Mouse (Mus musculus) stomach, postnatal 0 days (tissue): Measurements from ENCODE around the gene BC030867. TPM values are rescaled to one million over a fixed set of nuclear protein-coding genes. Genes with fewer than 3 reads are reported as not detected.

Source experiments
- ATAC-seq: fragments of 200-750 bp; cut with Nextera tagmentation; 2 replicates; pipeline ENCODE4 v1.8.0; 2017; ENCODE audit not compliant: low FRiP score, low TSS enrichment
- DNase-seq: peaks from one replicate; pipeline ENCODE4 v3.0.0-alpha.2; 2016; ENCODE audit warnings: low spot score
- H3K27ac ChIP-seq: fragments of 300-500 bp; sonication (generic); replicated peaks from 2 replicates; pipeline ENCODE4 v1.5.1; 2014; ENCODE audit warnings: mild to moderate bottlenecking, control low read depth
- H3K27me3 ChIP-seq: fragments of 300-500 bp; sonication (generic); 2 replicates; pipeline ENCODE4 v1.6.1; 2014; ENCODE audit warnings: low read length; ENCODE audit not compliant: control insufficient read depth, insufficient read depth
- H3K36me3 ChIP-seq: fragments of 300-500 bp; sonication (generic); 2 replicates; pipeline ENCODE4 v1.6.1; 2014; ENCODE audit warnings: low read length, mixed read lengths; ENCODE audit not compliant: control insufficient read depth, insufficient read depth
- H3K4me1 ChIP-seq: fragments of 300-500 bp; sonication (generic); replicated peaks from 2 replicates; pipeline ENCODE4 v1.6.1; 2014; ENCODE audit warnings: antibody characterized with exemption; ENCODE audit not compliant: control insufficient read depth, insufficient read depth
- H3K4me2 ChIP-seq: fragments of 300-500 bp; sonication (generic); replicated peaks from 2 replicates; pipeline ENCODE4 v1.6.1; 2014; ENCODE audit warnings: low read depth, mild to moderate bottlenecking, control low read depth, moderate library complexity
- H3K4me3 ChIP-seq: fragments of 300-500 bp; sonication (generic); 2 replicates; pipeline ENCODE4 v1.5.1; 2014; ENCODE audit warnings: low read depth, low read length, control low read depth
- H3K9ac ChIP-seq: fragments of 300-500 bp; sonication (generic); 2 replicates; pipeline ENCODE4 v1.6.1; 2014; ENCODE audit warnings: mild to moderate bottlenecking, low read length, control low read depth, mixed read lengths
- H3K9me3 ChIP-seq: fragments of 300-500 bp; sonication (generic); 2 replicates; pipeline ENCODE4 v1.6.1; 2016; ENCODE audit warnings: low read length; ENCODE audit not compliant: control insufficient read depth
- CTCF ChIP-seq: IDR thresholded peaks from 2 replicates; pipeline ENCODE4 v1.5.1; 2016; ENCODE audit warnings: antibody characterized with exemption, low read depth, mild to moderate bottlenecking, moderate library complexity
- EP300 ChIP-seq: optimal IDR thresholded peaks from 2 replicates; pipeline ENCODE3; 2016; ENCODE audit warnings: antibody characterized with exemption
- WGBS: fragments of 180-500 bp; shearing (Covaris S2); extraction: QIAGEN DNeasy Blood & Tissue Kit; methylation state at CpG from one replicate; pipeline ENCODE4 v1.1.7; 2014; 5-methylcytosine and 5-hydroxymethylcytosine counted together
- polyA plus RNA-seq: library from polyadenylated mRNA; unstranded; fragments of >200 nt; fragmentation: Nextera tagmentation; extraction: Ambion mirVana; gene quantifications from 2 replicates; pipeline ENCODE4 v1.2.1, GENCODE M21; 2015

BC030867 gene
- polyA plus RNA-seq, 1 experiment from 2014 or later = 2.7 TPM

DNA sequence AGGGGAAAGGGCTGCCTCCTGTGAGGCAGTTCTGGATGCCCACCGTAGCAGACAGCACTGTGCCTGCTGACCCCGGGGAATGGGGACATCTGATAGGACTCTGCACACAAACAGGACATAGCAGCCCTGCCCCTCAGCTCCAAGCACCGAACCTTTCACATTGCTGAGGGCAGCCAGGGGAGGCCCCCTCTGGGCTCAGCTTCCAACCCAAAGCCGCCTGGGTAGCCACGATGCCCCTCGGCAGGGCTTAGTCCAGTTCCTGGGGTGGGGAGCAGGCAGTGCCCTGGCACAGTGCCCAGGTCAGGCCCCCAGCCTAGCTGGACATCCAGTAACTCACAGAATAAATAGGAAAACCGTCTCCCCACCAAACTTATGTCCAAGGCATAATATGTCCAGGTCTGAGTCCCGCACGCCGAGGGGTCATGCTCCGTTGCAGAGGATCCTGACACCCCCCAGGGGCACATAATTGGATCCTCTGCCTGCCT is 42.4 kb downstream of the BC030867 start:
- Histone ChIP-seq H3K9me3 (no peaks in the 10 kb centered on the region), H3K9ac (no peak overlapping the region), H3K27ac (no peak overlapping the region), H3K4me1 (peaks cover 6% of the 10 kb centered on the region; the same call in 1 of the 2 replicates), H3K4me2 (no peak overlapping the region), H3K36me3 (peaks cover 28% of the 10 kb centered on the region), H3K27me3 (no peaks in the 10 kb centered on the region), H3K4me3 (no peak overlapping the region)
- ATAC-seq (no peak), DNase-seq (no peak)
- 79% methylated on average over 11 of the region's 11 CpGs for WGBS
- no peak for TF ChIP-seq CTCF
- no peak for TF ChIP-seq EP300

DNA sequence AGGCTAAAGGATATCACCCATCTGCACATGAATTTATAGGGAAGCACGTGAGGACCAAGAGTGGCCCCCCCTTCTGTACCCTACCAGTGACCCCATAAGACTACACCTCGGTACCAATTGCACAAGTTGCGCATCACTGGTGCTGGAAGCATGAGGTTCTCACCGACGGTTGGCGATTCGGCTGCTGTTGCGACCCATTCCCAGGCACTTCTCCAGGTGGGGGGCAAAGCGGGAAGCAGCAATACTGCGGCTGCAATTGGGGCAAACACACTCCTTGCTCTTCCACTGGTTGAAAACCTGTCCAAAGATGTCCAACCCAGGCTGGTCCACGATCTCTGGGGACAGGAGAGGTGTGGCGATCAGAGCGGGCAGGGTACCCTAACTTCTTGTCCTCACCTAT is 45.3 kb downstream of the BC030867 start:
- Histone ChIP-seq H3K9me3 (no peaks in the 10 kb centered on the region), H3K27me3 (no peaks in the 10 kb centered on the region), H3K36me3 (peaks cover 20% of the 10 kb centered on the region), H3K4me2 (no peak overlapping the region), H3K9ac (no peak overlapping the region), H3K4me1 (peaks cover 6% of the 10 kb centered on the region; the same call in 1 of the 2 replicates), H3K27ac (no peak overlapping the region), H3K4me3 (no peak overlapping the region)
- ATAC-seq (no peak), DNase-seq (no peak)
- TF ChIP-seq EP300 (no peak), CTCF (no peak)
- 93% methylated on average over 13 of the region's 13 CpGs for WGBS

DNA sequence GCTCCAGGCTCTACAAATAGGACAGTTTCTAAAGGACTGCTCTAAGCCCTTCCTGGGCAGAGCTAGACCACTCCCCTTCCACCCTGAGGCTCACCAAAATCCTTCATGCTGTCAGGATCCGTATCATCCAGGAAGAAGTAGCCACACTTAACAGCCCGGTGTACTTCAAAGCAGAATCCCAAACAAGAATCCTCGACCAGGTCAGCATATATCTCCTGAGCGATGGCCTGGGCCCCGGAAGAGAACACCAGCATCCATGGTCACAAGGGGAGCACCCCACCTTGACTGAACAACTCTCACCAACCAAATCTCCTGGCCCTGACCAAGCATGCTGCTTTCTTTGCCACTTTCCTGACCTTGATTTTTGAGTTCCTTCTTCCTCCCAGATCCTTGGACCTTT is 45.7 kb downstream of the BC030867 start:
- ATAC-seq = no peak
- H3K9ac ChIP-seq = peak overlapping the region; percentile 94
- peaks cover 6% of the 10 kb centered on the region; the same call in 1 of the 2 replicates for H3K4me1 ChIP-seq
- H3K9me3 ChIP-seq = no peaks in the 10 kb centered on the region
- H3K4me2 ChIP-seq = no peak overlapping the region
- no peak overlapping the region for H3K4me3 ChIP-seq
- no peaks in the 10 kb centered on the region for H3K27me3 ChIP-seq
- DNase-seq = no peak
- no peak for TF ChIP-seq CTCF
- peaks cover 20% of the 10 kb centered on the region for H3K36me3 ChIP-seq
- 54% methylated on average over 5 of the region's 5 CpGs for WGBS
- H3K27ac ChIP-seq = peak overlapping the region; percentile 99

DNA sequence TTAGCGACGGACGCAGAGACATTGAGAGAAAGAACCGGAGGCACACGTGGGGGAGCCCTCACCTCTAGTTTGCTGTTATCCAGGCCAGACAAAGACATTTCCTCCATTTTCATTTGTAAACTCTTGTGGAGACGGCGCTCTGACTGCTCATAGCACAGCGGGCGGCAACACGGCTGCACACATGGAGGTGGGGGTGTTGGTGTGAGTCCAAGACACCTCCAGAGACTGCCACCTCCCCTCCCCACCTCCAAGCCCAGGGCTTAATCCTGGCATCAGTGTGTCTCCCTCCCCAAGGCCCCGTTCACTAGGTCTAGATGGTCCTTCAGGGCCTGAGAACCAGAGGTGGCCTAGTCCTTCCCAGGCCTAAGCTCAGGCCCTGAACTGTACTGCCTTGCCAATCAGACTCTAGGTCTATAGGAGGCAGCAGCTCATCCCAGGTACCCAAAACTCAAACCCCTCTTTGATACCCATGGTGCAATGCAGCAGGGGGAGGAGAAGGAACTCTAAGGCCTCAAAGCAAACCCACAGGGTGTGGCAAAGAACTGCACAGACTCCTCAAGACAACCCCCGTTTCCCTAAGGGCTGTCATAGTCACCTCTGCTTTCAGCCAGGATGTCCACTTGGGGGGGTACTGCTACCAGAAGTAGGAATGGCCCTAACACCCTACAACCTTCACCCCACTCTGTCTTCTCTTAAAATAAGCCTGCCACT is 46.4 kb downstream of the BC030867 start:
- Histone ChIP-seq H3K27ac (peak overlapping the region; percentile 99), H3K27me3 (no peaks in the 10 kb centered on the region), H3K4me3 (peak overlapping the region; percentile 84), H3K9ac (peak overlapping the region; percentile 94), H3K4me1 (peaks cover 6% of the 10 kb centered on the region; the same call in 1 of the 2 replicates), H3K9me3 (no peaks in the 10 kb centered on the region), H3K36me3 (peaks cover 20% of the 10 kb centered on the region), H3K4me2 (peak overlapping the region; percentile 79)
- peak; percentile 47 for TF ChIP-seq CTCF
- TF ChIP-seq EP300 = no peak
- ATAC-seq (no peak; the same call in 1 of the 2 replicates), DNase-seq (no peak)
- WGBS = 44% methylated on average over 12 of the region's 12 CpGs

DNA sequence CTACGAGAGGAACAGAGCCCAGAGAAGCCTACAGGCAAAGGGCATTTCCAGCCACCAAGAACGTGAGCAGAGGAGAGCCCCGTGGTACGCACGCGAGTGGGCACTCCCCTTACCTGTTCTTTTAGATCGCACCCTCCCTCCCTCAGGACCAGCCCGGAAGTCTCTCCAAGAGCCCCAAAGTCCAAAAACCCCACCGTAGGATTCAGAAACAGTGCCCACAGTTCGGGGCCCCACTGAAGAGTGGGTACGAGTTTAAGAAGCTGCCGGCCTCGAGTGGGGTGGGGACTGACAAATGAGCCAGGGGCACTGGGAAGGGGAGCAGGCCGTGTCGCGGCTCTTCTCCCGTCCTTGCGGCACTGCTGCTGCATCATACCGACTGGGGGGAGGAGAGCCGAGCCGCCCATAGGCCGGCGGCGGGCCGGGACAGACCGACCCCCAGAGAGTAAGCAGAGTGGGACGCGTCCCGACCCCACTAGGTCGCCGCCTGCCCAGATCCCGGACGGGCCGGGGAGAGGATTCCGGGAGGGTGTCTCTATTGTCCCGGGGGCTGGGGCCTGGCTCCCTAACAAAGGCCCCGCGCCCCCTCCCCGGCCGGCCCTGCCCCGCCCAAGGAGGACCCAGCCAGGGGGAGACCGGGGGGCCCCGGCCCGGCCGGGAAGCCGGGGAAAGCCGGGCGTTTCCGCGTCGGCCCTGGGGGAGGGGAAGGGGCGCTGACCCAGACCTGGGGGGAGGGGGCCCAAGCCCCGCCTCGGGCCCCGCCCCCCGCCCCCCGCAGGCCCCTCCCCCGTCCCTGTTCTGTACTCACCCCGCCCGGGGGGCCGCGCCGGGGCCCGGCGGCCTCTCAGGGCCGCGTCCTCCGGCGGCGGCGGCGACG is 47.2 kb downstream of the BC030867 start:
- Histone ChIP-seq H3K27me3 (no peaks in the 10 kb centered on the region), H3K9me3 (no peaks in the 10 kb centered on the region), H3K9ac (peak overlapping the region; percentile 94), H3K36me3 (peaks cover 18% of the 10 kb centered on the region), H3K4me1 (peaks cover 6% of the 10 kb centered on the region; the same call in 1 of the 2 replicates), H3K4me3 (peak overlapping the region; percentile 84), H3K4me2 (peak overlapping the region; percentile 79), H3K27ac (peak overlapping the region; percentile 99)
- DNase-seq (peak; percentile 81), ATAC-seq (peak; percentile 11)
- under 1% methylated on average over 29 of the region's 73 CpGs for WGBS
- TF ChIP-seq CTCF (no peak), EP300 (no peak)
